Mouse (Mus musculus): ENCODE measurements around the gene Tec. TPM values are rescaled to one million over a fixed set of nuclear protein-coding genes. Genes with fewer than 3 reads are reported as not detected.

Tec gene
- polyA plus RNA-seq, 1 experiment: 20.6 TPM

DNA sequence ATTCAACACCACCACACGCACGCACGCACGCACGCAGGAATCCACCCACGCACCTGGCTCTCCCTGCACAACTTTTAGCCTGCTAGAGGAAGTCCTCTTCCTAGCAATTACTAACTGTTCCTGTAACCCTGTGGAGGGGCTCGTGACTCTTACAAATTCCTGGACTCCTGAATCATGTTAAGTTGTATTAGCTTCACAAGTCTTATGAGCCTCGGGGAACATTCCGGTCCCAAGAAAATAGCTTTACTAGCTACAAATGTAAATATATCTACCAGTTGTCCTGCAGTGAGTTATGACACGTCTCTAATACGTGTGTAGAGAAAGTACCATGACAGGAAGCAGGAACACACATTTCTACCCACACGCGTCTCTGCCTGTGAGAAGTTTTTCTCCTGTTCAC lies 158.8 kb downstream of the Tec start:
- Histone ChIP-seq H3K27ac (ENCODE audit: insufficient read depth, low read length) (no peak overlapping the region), H3K4me3 (ENCODE audit: low read depth, low read length) (no peak overlapping the region), H3K9me3 (replicated peaks; ENCODE audit: control insufficient read depth, insufficient read depth, low read length, poor library complexity, severe bottlenecking) (0 out of 2 replicates have a peak, but pooled peaks cover 2% of the 10 kb centered on the region), H3K27me3 (ENCODE audit: control insufficient read depth, insufficient read depth, low read length, poor library complexity, severe bottlenecking) (no peaks in the 10 kb centered on the region), H3K36me3 (ENCODE audit: control insufficient read depth, insufficient read depth, low read length, poor library complexity, severe bottlenecking) (no peaks in the 10 kb centered on the region), H3K9ac (ENCODE audit: low read depth, poor library complexity, severe bottlenecking) (no peak overlapping the region), H3K4me1 (ENCODE audit: control insufficient read depth, insufficient read depth, low read length) (no peaks in the 10 kb centered on the region)
- TF ChIP-seq POLR2A (IDR thresholded peaks at IDR 0.05; ENCODE audit: insufficient read depth, low read length): no peak
- no peak for TF ChIP-seq EP300 (IDR thresholded peaks at IDR 0.05; ENCODE audit: insufficient read depth, low read depth, low read length)
- no peak for TF ChIP-seq CTCF (IDR thresholded peaks at IDR 0.05; ENCODE audit: low read depth, low read length)

DNA sequence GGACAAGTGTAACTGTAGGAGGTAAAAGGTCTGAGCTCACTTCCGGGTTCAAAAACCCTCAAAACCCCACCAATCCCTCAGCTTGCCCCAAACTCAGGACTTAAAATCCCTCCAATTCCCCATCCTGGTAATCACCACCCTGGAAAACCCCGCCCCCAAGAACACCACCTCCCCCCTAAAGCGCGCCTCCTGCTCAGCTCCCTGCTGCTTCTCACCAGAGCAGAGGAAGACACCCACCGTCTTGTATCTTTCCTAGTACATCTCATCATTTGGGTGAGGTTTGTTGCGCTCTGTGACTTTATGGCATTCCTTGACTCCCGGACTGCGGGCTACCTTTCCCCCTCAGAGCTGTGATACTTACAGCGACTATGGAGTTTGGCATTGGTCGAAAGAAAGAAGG lies 161.6 kb downstream of the Tec start:
- Histone ChIP-seq H3K4me1 (ENCODE audit: control insufficient read depth, insufficient read depth, low read length) (no peaks in the 10 kb centered on the region), H3K27ac (ENCODE audit: insufficient read depth, low read length) (no peak overlapping the region), H3K36me3 (ENCODE audit: control insufficient read depth, insufficient read depth, low read length, poor library complexity, severe bottlenecking) (no peaks in the 10 kb centered on the region), H3K27me3 (ENCODE audit: control insufficient read depth, insufficient read depth, low read length, poor library complexity, severe bottlenecking) (no peaks in the 10 kb centered on the region), H3K9ac (ENCODE audit: low read depth, poor library complexity, severe bottlenecking) (no peak overlapping the region), H3K9me3 (replicated peaks; ENCODE audit: control insufficient read depth, insufficient read depth, low read length, poor library complexity, severe bottlenecking) (0 out of 2 replicates have a peak, but pooled peaks cover 2% of the 10 kb centered on the region), H3K4me3 (ENCODE audit: low read depth, low read length) (no peak overlapping the region)
- TF ChIP-seq POLR2A (IDR thresholded peaks at IDR 0.05; ENCODE audit: insufficient read depth, low read length) (no peak), CTCF (IDR thresholded peaks at IDR 0.05; ENCODE audit: low read depth, low read length) (no peak), EP300 (IDR thresholded peaks at IDR 0.05; ENCODE audit: insufficient read depth, low read depth, low read length) (no peak)

DNA sequence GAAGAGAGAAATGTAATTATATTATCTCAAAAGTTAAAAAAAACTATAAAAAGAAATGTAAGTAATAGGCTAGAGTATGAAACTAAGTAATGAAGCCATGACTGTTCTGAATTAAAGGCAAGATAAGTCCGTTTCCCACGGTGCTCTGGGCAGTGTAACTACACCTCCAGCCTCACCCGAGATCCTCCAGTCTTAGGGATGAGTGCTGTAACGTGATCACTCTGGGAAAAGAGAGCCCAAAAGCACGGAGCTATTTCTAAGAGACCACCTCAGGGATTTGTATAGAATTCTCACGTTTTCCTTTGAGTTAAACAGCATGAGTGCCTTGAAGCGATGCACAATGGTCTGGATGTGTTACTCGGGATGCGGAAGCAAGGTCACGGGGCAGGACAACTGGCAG lies 162.2 kb downstream of the Tec start:
- Histone ChIP-seq H3K9ac (ENCODE audit: low read depth, poor library complexity, severe bottlenecking) (no peak overlapping the region), H3K4me1 (ENCODE audit: control insufficient read depth, insufficient read depth, low read length) (no peaks in the 10 kb centered on the region), H3K9me3 (replicated peaks; ENCODE audit: control insufficient read depth, insufficient read depth, low read length, poor library complexity, severe bottlenecking) (0 out of 2 replicates have a peak, but pooled peaks cover 2% of the 10 kb centered on the region), H3K4me3 (ENCODE audit: low read depth, low read length) (no peak overlapping the region), H3K27ac (ENCODE audit: insufficient read depth, low read length) (no peak overlapping the region), H3K36me3 (ENCODE audit: control insufficient read depth, insufficient read depth, low read length, poor library complexity, severe bottlenecking) (no peaks in the 10 kb centered on the region), H3K27me3 (ENCODE audit: control insufficient read depth, insufficient read depth, low read length, poor library complexity, severe bottlenecking) (no peaks in the 10 kb centered on the region)
- no peak for TF ChIP-seq EP300 (IDR thresholded peaks at IDR 0.05; ENCODE audit: insufficient read depth, low read depth, low read length)
- no peak for TF ChIP-seq POLR2A (IDR thresholded peaks at IDR 0.05; ENCODE audit: insufficient read depth, low read length)
- TF ChIP-seq CTCF (IDR thresholded peaks at IDR 0.05; ENCODE audit: low read depth, low read length): no peak

Other genes starting within 250 kb of the Tec start
- gene Cnga1, start 224.2 kb downstream of the Tec start, polyA plus RNA-seq (2011; ENCODE audit: insufficient read depth, insufficient read length, low read depth, missing spikeins): 0.30 TPM in 1 of 2 replicates, not detected in the other
- gene Nipal1, start 220.7 kb downstream of the Tec start, polyA plus RNA-seq (2011; ENCODE audit: insufficient read depth, insufficient read length, low read depth, missing spikeins): 0.52 and 0.93 TPM in 2 replicates
- not detected in 2 replicates for gene Txk, start 115.7 kb downstream of the Tec start, polyA plus RNA-seq (2011; ENCODE audit: insufficient read depth, insufficient read length, low read depth, missing spikeins)
- gene Slain2, start 45.8 kb upstream of the Tec start, polyA plus RNA-seq (2011; ENCODE audit: insufficient read depth, insufficient read length, low read depth, missing spikeins): 40.8 and 48.4 TPM in 2 replicates
- not detected in 2 replicates for gene Gm10135, start 106.2 kb upstream of the Tec start, polyA plus RNA-seq (2011; ENCODE audit: insufficient read depth, insufficient read length, low read depth, missing spikeins)
- gene Slc10a4, start 138.4 kb upstream of the Tec start, polyA plus RNA-seq (2011; ENCODE audit: insufficient read depth, insufficient read length, low read depth, missing spikeins): not detected in 2 replicates

All from ES-Bruce4 (cell line).